Mouse (Mus musculus) small intestine, adult 2 months (tissue): ENCODE data around the gene Glis3.

Experiments used
- CTCF ChIP-seq: fragments of 200-500 bp; IDR thresholded peaks from 2 replicates; pipeline ENCODE4 v1.5.1; 2012; ENCODE audit warnings: low read depth, mild to moderate bottlenecking, control low read depth, inconsistent platforms, low read length, moderate library complexity, mixed read lengths; ENCODE audit not compliant: insufficient replicate concordance, insufficient read length; ENCODE audit errors: extremely low read depth
- POLR2A ChIP-seq: fragments of 200-500 bp; IDR thresholded peaks from 2 replicates; pipeline ENCODE4 v1.6.1; 2012; ENCODE audit warnings: low read depth, mild to moderate bottlenecking, control low read depth, inconsistent platforms, low read length, moderate library complexity

DNA sequence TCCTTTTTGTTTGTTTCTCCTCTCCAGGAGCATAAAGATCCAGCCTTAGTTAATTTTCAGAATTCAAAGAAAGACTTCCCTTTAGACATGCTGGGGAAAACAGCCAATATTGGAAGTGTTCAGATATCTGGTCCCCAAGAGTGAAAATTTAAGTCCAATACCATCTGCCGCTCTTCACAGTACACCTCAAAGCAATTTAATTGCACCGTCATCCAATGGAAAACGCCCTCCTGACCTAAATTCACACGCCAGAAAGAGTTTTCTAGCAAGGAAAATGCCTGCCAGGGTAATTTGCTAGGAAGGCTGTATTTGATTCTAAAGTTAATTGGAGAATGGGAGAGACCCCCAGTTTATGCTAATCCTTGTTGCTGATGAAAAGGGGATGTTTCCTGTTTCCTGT lies 374.4 kb downstream of the Glis3 start:
- no peak for TF ChIP-seq CTCF
- TF ChIP-seq POLR2A, result no peak
